Mouse (Mus musculus) C2C12 (cell line): Measurements from ENCODE around the gene Tnni3k.

ENCODE experiments used
- CEBPB ChIP-seq: IDR thresholded peaks from one replicate; pipeline ENCODE4 v1.6.1; 2011; ENCODE audit warnings: low read depth, mild to moderate bottlenecking, control low read depth, moderate library complexity
- CTCF ChIP-seq: IDR thresholded peaks from one replicate; pipeline ENCODE4 v1.5.1; 2011; ENCODE audit not compliant: control insufficient read depth, insufficient read depth, insufficient read length
- FOSL1 ChIP-seq: IDR thresholded peaks from one replicate; pipeline ENCODE4 v1.8.0; 2011; ENCODE audit warnings: mild to moderate bottlenecking, low read length; ENCODE audit not compliant: poor library complexity, insufficient read depth, severe bottlenecking
- MYOG ChIP-seq: IDR thresholded peaks from one replicate; pipeline ENCODE4 v1.6.1; 2011; ENCODE audit not compliant: control insufficient read depth, insufficient read length; ENCODE audit errors: extremely low read depth
- USF1 ChIP-seq: IDR thresholded peaks from one replicate; pipeline ENCODE4 v1.6.1; 2011; ENCODE audit warnings: low read depth, mild to moderate bottlenecking, control low read depth, moderate library complexity

GRCm38 (mm10) chr3:154880536-154880939, 174.7 kb downstream of the Tnni3k start:
- TF ChIP-seq CTCF, result no peak
- TF ChIP-seq USF1, result no peak
- TF ChIP-seq CEBPB, result no peak
- no peak for TF ChIP-seq FOSL1
- no peak for TF ChIP-seq MYOG
